Comparison of ENCODE assay signal across 29 mouse cellular contexts in genomic region chr10:118581376-118581775, GRCm38 (mm10).
DNase-seq lines count a peak whose midpoint lies in the region; ATAC-seq and TF ChIP-seq lines count a peak whose summit lies in the region.
"Had no signal": no experiment of that assay in that cellular context is flagged by ENCODE, and none has a peak within 500 bp of the region (broad histone marks: within the 10 kb centered on the region; RNA-seq: fewer than 3 reads in every experiment).

No protein-coding gene starts in this region.

- ATAC-seq in liver, embryonic 11.5 days (replicated peaks; ENCODE audit: low FRiP score), result no peak
- ATAC-seq in liver, embryonic 13.5 days (ENCODE audit: low read depth), result peak; percentile 29; the same call in 1 of the 2 replicates
- peak; percentile 78 for ATAC-seq in liver, embryonic 16.5 days (ENCODE audit: low read depth)
- ATAC-seq: forebrain, embryonic 14.5 days; forebrain, postnatal 0 days; Patski had no signal

- H3K4me2 ChIP-seq in liver, embryonic 11.5 days, result no peak overlapping the region
- H3K4me2 ChIP-seq in liver, embryonic 13.5 days, result no peak overlapping the region
- H3K4me2 ChIP-seq in liver, embryonic 16.5 days (ENCODE audit: low read depth, low read length), result no peak overlapping the region
- H3K4me2 ChIP-seq: embryonic facial prominence, embryonic 12.5 days; embryonic facial prominence, embryonic 15.5 days; heart, embryonic 13.5 days; hindbrain, embryonic 14.5 days had no signal

- no peaks in the 10 kb centered on the region for H3K9me3 ChIP-seq in liver, embryonic 11.5 days (ENCODE audit: control insufficient read depth, low read length)
- no peaks in the 10 kb centered on the region for H3K9me3 ChIP-seq in liver, embryonic 13.5 days (replicated peaks)
- no peaks in the 10 kb centered on the region for H3K9me3 ChIP-seq in liver, embryonic 16.5 days (replicated peaks; ENCODE audit: control insufficient read depth, low read length)
- H3K9me3 ChIP-seq: embryonic facial prominence, embryonic 12.5 days; embryonic facial prominence, embryonic 15.5 days; heart, embryonic 10.5 days had no signal

- no peaks in the 10 kb centered on the region for H3K36me3 ChIP-seq in liver, adult 2 months (ENCODE audit: control insufficient read depth, insufficient read depth, low read length)
- H3K36me3 ChIP-seq in liver, embryonic 11.5 days (ENCODE audit: control insufficient read depth, insufficient read depth, low read length), result no peaks in the 10 kb centered on the region
- no peaks in the 10 kb centered on the region for H3K36me3 ChIP-seq in liver, embryonic 13.5 days
- no peaks in the 10 kb centered on the region for H3K36me3 ChIP-seq in liver, embryonic 16.5 days (ENCODE audit: control insufficient read depth, insufficient read depth)
- H3K36me3 ChIP-seq: embryonic facial prominence, embryonic 12.5 days; embryonic facial prominence, embryonic 15.5 days; G1E; heart, embryonic 10.5 days; heart, embryonic 13.5 days had no signal

- H3K79me2 ChIP-seq in liver, adult 2 months (ENCODE audit: control insufficient read depth, insufficient read depth, low read length), result no peaks in the 10 kb centered on the region

- no peak overlapping the region for H3K9ac ChIP-seq in liver, adult 2 months (ENCODE audit: low read depth, low read length)
- no peak overlapping the region for H3K9ac ChIP-seq in liver, embryonic 11.5 days (ENCODE audit: low read depth, low read length)
- no peak overlapping the region for H3K9ac ChIP-seq in liver, embryonic 13.5 days
- H3K9ac ChIP-seq in liver, embryonic 16.5 days (ENCODE audit: low read depth, low read length), result no peak overlapping the region
- H3K9ac ChIP-seq: embryonic facial prominence, embryonic 12.5 days; embryonic facial prominence, embryonic 15.5 days; forebrain, postnatal 0 days; heart, embryonic 13.5 days; hindbrain, embryonic 14.5 days had no signal

- no peak for TF ChIP-seq POLR2A in liver, adult 2 months (IDR thresholded peaks at IDR 0.05; ENCODE audit: extremely low read depth, insufficient read depth, low read length)

- intact Hi-C loops in left cerebral cortex, adult 2 months (cut with DNase I), result no loop called here

- WGBS in liver, adult 2 months, result 6% methylated on average over 2 of the region's 2 CpGs
- 22% methylated on average over 2 of the region's 2 CpGs for WGBS in liver, embryonic 11.5 days
- WGBS in liver, embryonic 13.5 days (ENCODE audit: insufficient replicate concordance), result 21% methylated on average over 2 of the region's 2 CpGs
- 13% methylated on average over 2 of the region's 2 CpGs for WGBS in liver, embryonic 16.5 days (ENCODE audit: insufficient replicate concordance)

- H3K4me3 ChIP-seq in liver, adult 2 months (ENCODE audit: insufficient read depth, low read depth, low read length), result no peak overlapping the region
- no peak overlapping the region for H3K4me3 ChIP-seq in liver, embryonic 11.5 days (ENCODE audit: low read depth, low read length)
- H3K4me3 ChIP-seq in liver, embryonic 13.5 days (replicated peaks), result no peak overlapping the region
- H3K4me3 ChIP-seq in liver, embryonic 16.5 days (ENCODE audit: low read depth, low read length), result no peak overlapping the region
- no peak overlapping the region for H3K4me3 ChIP-seq in left cerebral cortex, adult 2 months
- H3K4me3 ChIP-seq: embryonic facial prominence, embryonic 12.5 days; embryonic facial prominence, embryonic 15.5 days; gastrocnemius, adult 2 months; heart, adult 2 months; heart, embryonic 10.5 days; heart, embryonic 13.5 days had no signal

- H3K27me3 ChIP-seq in liver, adult 2 months (ENCODE audit: control insufficient read depth, insufficient read depth, low read length), result no peaks in the 10 kb centered on the region
- H3K27me3 ChIP-seq in liver, embryonic 11.5 days (replicated peaks; ENCODE audit: control insufficient read depth, insufficient read depth, low read length), result no peaks in the 10 kb centered on the region
- no peaks in the 10 kb centered on the region for H3K27me3 ChIP-seq in liver, embryonic 13.5 days
- H3K27me3 ChIP-seq in liver, embryonic 16.5 days (ENCODE audit: control insufficient read depth, insufficient read depth, low read depth, low read length), result no peaks in the 10 kb centered on the region
- H3K27me3 ChIP-seq: CH12.LX; embryonic facial prominence, embryonic 12.5 days; embryonic facial prominence, embryonic 15.5 days; heart, embryonic 13.5 days; Patski had no signal

- peaks cover 6% of the 10 kb centered on the region for H3K4me1 ChIP-seq in liver, adult 2 months (ENCODE audit: control insufficient read depth, insufficient read depth, low read length)
- H3K4me1 ChIP-seq in liver, embryonic 11.5 days (replicated peaks; ENCODE audit: control insufficient read depth, insufficient read depth, low read length), result no peaks in the 10 kb centered on the region
- no peaks in the 10 kb centered on the region for H3K4me1 ChIP-seq in liver, embryonic 13.5 days (replicated peaks)
- no peaks in the 10 kb centered on the region for H3K4me1 ChIP-seq in liver, embryonic 16.5 days (ENCODE audit: control insufficient read depth, low read depth, low read length)
- H3K4me1 ChIP-seq: embryonic facial prominence, embryonic 12.5 days; embryonic facial prominence, embryonic 15.5 days; heart, embryonic 10.5 days; heart, embryonic 13.5 days had no signal

- peak; percentile 89 for DNase-seq in liver, adult 2 months (ENCODE audit: extremely low read depth, low read depth, low spot score)
- DNase-seq in liver, embryonic 11.5 days (ENCODE audit: low spot score), result no peak
- DNase-seq in liver, embryonic 13.5 days, result no peak
- DNase-seq in kidney, postnatal 4 days, result no peak
- no peak for DNase-seq in left cerebral cortex, adult 2 months (ENCODE audit: extremely low spot score in 1 of 2, low spot score in 2 of 2)
- no peak for DNase-seq in layer of hippocampus, postnatal 36 days
- DNase-seq: adrenal gland, postnatal 10 days; adrenal gland, postnatal 36 days; B cell, adult 2 months; cerebellum, adult 11 months; cerebellum, adult 2 months; cerebellum, adult 9-11 months; cerebellum, postnatal 25 days; forebrain, postnatal 0 days; gastrocnemius, adult 2 months; gastrocnemius, postnatal 14 days; heart, adult 2 months; heart, postnatal 14 days; heart, postnatal 4 days had no signal

- H3K27ac ChIP-seq in liver, adult 2 months (replicated peaks; ENCODE audit: insufficient read depth, low read depth, low read length), result no peak overlapping the region
- H3K27ac ChIP-seq in liver, embryonic 11.5 days (ENCODE audit: low read depth, low read length), result no peak overlapping the region
- peak overlapping the region; percentile 20; the same call in 1 of the 2 replicates for H3K27ac ChIP-seq in liver, embryonic 13.5 days
- H3K27ac ChIP-seq in liver, embryonic 16.5 days (ENCODE audit: low read length), result peak overlapping the region; percentile 29; the same call in 1 of the 2 replicates
- no peak overlapping the region for H3K27ac ChIP-seq in left cerebral cortex, adult 2 months
- H3K27ac ChIP-seq: embryonic facial prominence, embryonic 12.5 days; embryonic facial prominence, embryonic 15.5 days; gastrocnemius, adult 2 months; heart, adult 2 months; heart, embryonic 10.5 days; heart, embryonic 13.5 days; hindbrain, embryonic 14.5 days had no signal

- TF ChIP-seq CTCF in liver, adult 2 months (IDR thresholded peaks at IDR 0.05; ENCODE audit: low read depth, low read length), result no peak
- TF ChIP-seq CTCF in left cerebral cortex, adult 2 months (IDR thresholded peaks at IDR 0.05), result no peak

Comparison
In these comparisons a context has a peak if more than half of its experiments do, and no peak if none do; other contexts are left out.
1. H3K27ac ChIP-seq: peak in liver, embryonic 13.5 days (single experiment) and liver, embryonic 16.5 days (single experiment); none in liver, adult 2 months (single experiment), liver, embryonic 11.5 days (single experiment) and left cerebral cortex, adult 2 months (single experiment).